Mouse (Mus musculus): ENCODE measurements at regions not wholly inside any gene's neighbourhood (a gene's known extent, or its start where the extent isn't known, plus 50 kb on each side); places are given as distances from the start of the nearest gene placed in this dataset.

- H3K27me3 ChIP-seq (ENCODE audit: insufficient read depth, low read length) = no peaks in the 10 kb centered on the region
- H3K36me3 ChIP-seq (ENCODE audit: insufficient read depth, low read length) = no peaks in the 10 kb centered on the region
- no peaks in the 10 kb centered on the region for H3K4me1 ChIP-seq (replicated peaks; ENCODE audit: insufficient read depth, low read length)
- H3K27ac ChIP-seq = no peak overlapping the region
- H3K4me3 ChIP-seq (replicated peaks; ENCODE audit: low read depth, low read length) = no peak overlapping the region
- 22% methylated on average over 4 of the region's 4 CpGs for WGBS
- TF ChIP-seq CTCF (IDR thresholded peaks at IDR 0.05; ENCODE audit: low read depth) = peak; percentile 52
- peaks cover 4% of the 10 kb centered on the region; the same call in 1 of the 2 replicates for H3K9me3 ChIP-seq (replicated peaks; ENCODE audit: low read length)
- DNase-seq (ENCODE audit: low spot score) (peak; percentile 21), ATAC-seq (replicated peaks; ENCODE audit: low FRiP score, low read depth) (no peak)
- H3K4me2 ChIP-seq (ENCODE audit: low read length) = no peak overlapping the region
- no peak overlapping the region for H3K9ac ChIP-seq (ENCODE audit: low read depth, low read length)
These were observed 412.6 kb upstream of the Sall1 start for GRCm38 (mm10) chr8:89456517-89456916.

- Histone ChIP-seq H3K4me1 (replicated peaks; ENCODE audit: insufficient read depth, low read length) (no peaks in the 10 kb centered on the region), H3K4me2 (ENCODE audit: low read length) (no peak overlapping the region), H3K9ac (ENCODE audit: low read depth, low read length) (no peak overlapping the region), H3K36me3 (ENCODE audit: insufficient read depth, low read length) (no peaks in the 10 kb centered on the region), H3K27me3 (ENCODE audit: insufficient read depth, low read length) (no peaks in the 10 kb centered on the region), H3K27ac (no peak overlapping the region), H3K4me3 (replicated peaks; ENCODE audit: low read depth, low read length) (no peak overlapping the region), H3K9me3 (replicated peaks; ENCODE audit: low read length) (peaks cover 4% of the 10 kb centered on the region; the same call in 1 of the 2 replicates)
- WGBS = 70% methylated on average over 5 of the region's 5 CpGs
- no peak for TF ChIP-seq CTCF (IDR thresholded peaks at IDR 0.05; ENCODE audit: low read depth)
- DNase-seq (ENCODE audit: low spot score) (no peak), ATAC-seq (replicated peaks; ENCODE audit: low FRiP score, low read depth) (no peak)
These were observed 411.8 kb upstream of the Sall1 start for GRCm38 (mm10) chr8:89455731-89456130.

DNA sequence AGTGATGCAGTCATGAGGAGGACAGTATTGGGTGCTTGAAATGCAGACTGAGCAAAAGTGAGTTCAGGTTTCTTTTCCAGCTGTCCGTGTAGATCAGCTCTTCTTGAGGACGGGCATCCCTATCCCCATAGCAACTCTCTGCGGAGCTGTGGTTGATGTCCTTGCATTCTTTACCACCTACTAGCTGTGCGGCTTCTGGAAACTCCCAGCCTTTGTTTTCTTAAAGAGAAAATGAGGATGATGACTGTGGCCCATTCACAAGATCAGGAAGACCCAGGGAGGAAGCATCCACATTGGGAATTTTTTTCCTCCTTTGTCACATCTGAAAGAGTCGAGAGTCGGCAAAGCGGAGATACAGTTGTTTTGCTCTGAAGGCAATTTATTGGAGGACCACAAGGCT is 410.2 kb upstream of the Sall1 start:
- 69% methylated on average over 7 of the region's 7 CpGs for WGBS
- Histone ChIP-seq H3K36me3 (ENCODE audit: insufficient read depth, low read length) (no peaks in the 10 kb centered on the region), H3K9ac (ENCODE audit: low read depth, low read length) (no peak overlapping the region), H3K27ac (no peak overlapping the region), H3K4me2 (ENCODE audit: low read length) (no peak overlapping the region), H3K4me1 (replicated peaks; ENCODE audit: insufficient read depth, low read length) (no peaks in the 10 kb centered on the region), H3K9me3 (replicated peaks; ENCODE audit: low read length) (peaks cover 4% of the 10 kb centered on the region; the same call in 1 of the 2 replicates), H3K4me3 (replicated peaks; ENCODE audit: low read depth, low read length) (no peak overlapping the region), H3K27me3 (ENCODE audit: insufficient read depth, low read length) (no peaks in the 10 kb centered on the region)
- ATAC-seq (replicated peaks; ENCODE audit: low FRiP score, low read depth) (no peak), DNase-seq (ENCODE audit: low spot score) (no peak)
- TF ChIP-seq CTCF (IDR thresholded peaks at IDR 0.05; ENCODE audit: low read depth) = no peak

DNA sequence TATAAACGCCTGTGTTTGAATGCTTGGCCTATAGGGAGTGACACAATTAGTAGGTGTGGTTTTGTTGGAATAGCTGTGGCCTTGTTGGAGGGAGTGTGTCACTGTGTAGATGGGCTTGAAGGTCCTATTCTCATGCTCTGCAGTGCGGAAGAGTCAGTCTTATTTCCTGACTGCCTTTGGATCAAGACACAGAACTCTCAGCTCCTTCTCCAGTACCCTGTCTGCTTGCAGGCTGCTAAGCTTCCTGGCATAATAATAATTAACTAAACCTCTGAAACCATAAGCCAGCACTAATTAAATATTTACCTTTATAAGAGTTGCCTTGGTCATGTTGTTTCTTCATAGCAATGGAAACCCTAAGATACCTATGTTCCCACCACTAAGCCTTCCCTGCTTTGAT is 409.8 kb upstream of the Sall1 start:
- no peak for TF ChIP-seq CTCF (IDR thresholded peaks at IDR 0.05; ENCODE audit: low read depth)
- Histone ChIP-seq H3K9ac (ENCODE audit: low read depth, low read length) (no peak overlapping the region), H3K4me2 (ENCODE audit: low read length) (no peak overlapping the region), H3K9me3 (replicated peaks; ENCODE audit: low read length) (peaks cover 4% of the 10 kb centered on the region; the same call in 1 of the 2 replicates), H3K27me3 (ENCODE audit: insufficient read depth, low read length) (no peaks in the 10 kb centered on the region), H3K4me3 (replicated peaks; ENCODE audit: low read depth, low read length) (no peak overlapping the region), H3K27ac (no peak overlapping the region), H3K4me1 (replicated peaks; ENCODE audit: insufficient read depth, low read length) (no peaks in the 10 kb centered on the region), H3K36me3 (ENCODE audit: insufficient read depth, low read length) (no peaks in the 10 kb centered on the region)
- no peak for ATAC-seq (replicated peaks; ENCODE audit: low FRiP score, low read depth)
- WGBS = 89% methylated on average over 2 of the region's 2 CpGs
- DNase-seq (ENCODE audit: low spot score) = no peak

DNA sequence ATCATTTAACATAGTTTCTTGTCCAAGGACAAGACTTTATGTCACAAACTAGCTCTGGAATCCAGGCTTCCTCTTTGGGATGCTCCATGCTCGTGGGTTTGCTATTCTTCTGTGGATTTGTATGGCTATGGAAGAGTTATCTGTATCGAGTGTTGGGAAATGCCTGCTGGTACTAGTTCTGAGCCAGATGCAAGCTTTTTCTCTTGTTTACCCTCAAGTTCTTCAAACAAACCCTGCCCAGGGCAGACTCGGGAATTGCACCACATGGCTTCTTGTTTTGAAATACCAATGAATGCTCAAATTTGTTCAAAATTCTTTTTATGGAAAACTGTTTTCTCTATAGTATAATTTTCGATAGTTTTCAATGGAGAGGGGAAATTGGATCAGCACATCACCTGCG is 400.5 kb upstream of the Sall1 start:
- no peaks in the 10 kb centered on the region for H3K36me3 ChIP-seq (ENCODE audit: insufficient read depth, low read length)
- no peak for TF ChIP-seq CTCF (IDR thresholded peaks at IDR 0.05; ENCODE audit: low read depth)
- H3K9me3 ChIP-seq (replicated peaks; ENCODE audit: low read length) = no peaks in the 10 kb centered on the region
- no peak for DNase-seq (ENCODE audit: low spot score)
- no peaks in the 10 kb centered on the region for H3K4me1 ChIP-seq (replicated peaks; ENCODE audit: insufficient read depth, low read length)
- no peak overlapping the region for H3K27ac ChIP-seq
- no peak for ATAC-seq (replicated peaks; ENCODE audit: low FRiP score, low read depth)
- no peak overlapping the region for H3K4me3 ChIP-seq (replicated peaks; ENCODE audit: low read depth, low read length)
- H3K27me3 ChIP-seq (ENCODE audit: insufficient read depth, low read length) = no peaks in the 10 kb centered on the region
- WGBS = 82% methylated on average over 5 of the region's 5 CpGs
- no peak overlapping the region for H3K9ac ChIP-seq (ENCODE audit: low read depth, low read length)
- no peak overlapping the region for H3K4me2 ChIP-seq (ENCODE audit: low read length)

GRCm38 (mm10) chr8:89439304-89439703 is 395.3 kb upstream of the Sall1 start:
- TF ChIP-seq CTCF (IDR thresholded peaks at IDR 0.05; ENCODE audit: low read depth) = no peak

GRCm38 (mm10) chr8:89426969-89427368 is 383.0 kb upstream of the Sall1 start:
- no peaks in the 10 kb centered on the region for H3K4me1 ChIP-seq (replicated peaks; ENCODE audit: insufficient read depth, low read length)
- DNase-seq (ENCODE audit: low spot score) = no peak
- WGBS = 96% methylated on average over 3 of the region's 3 CpGs

More at GRCm38 (mm10) chr8:89439304-89439703, 395.3 kb upstream of the Sall1 start:
- Histone ChIP-seq H3K27ac (no peak overlapping the region), H3K4me1 (replicated peaks; ENCODE audit: insufficient read depth, low read length) (no peaks in the 10 kb centered on the region), H3K9me3 (replicated peaks; ENCODE audit: low read length) (no peaks in the 10 kb centered on the region), H3K9ac (ENCODE audit: low read depth, low read length) (no peak overlapping the region), H3K27me3 (ENCODE audit: insufficient read depth, low read length) (no peaks in the 10 kb centered on the region), H3K4me3 (replicated peaks; ENCODE audit: low read depth, low read length) (no peak overlapping the region), H3K36me3 (ENCODE audit: insufficient read depth, low read length) (no peaks in the 10 kb centered on the region), H3K4me2 (ENCODE audit: low read length) (no peak overlapping the region)
- ATAC-seq (replicated peaks; ENCODE audit: low FRiP score, low read depth) (no peak; the same call in 1 of the 2 replicates), DNase-seq (ENCODE audit: low spot score) (peak; percentile 87)
- 31% methylated on average over 6 of the region's 6 CpGs for WGBS

More at GRCm38 (mm10) chr8:89426969-89427368, 383.0 kb upstream of the Sall1 start:
- Histone ChIP-seq H3K27ac (no peak overlapping the region), H3K4me3 (replicated peaks; ENCODE audit: low read depth, low read length) (no peak overlapping the region), H3K9ac (ENCODE audit: low read depth, low read length) (no peak overlapping the region), H3K36me3 (ENCODE audit: insufficient read depth, low read length) (no peaks in the 10 kb centered on the region), H3K4me2 (ENCODE audit: low read length) (no peak overlapping the region), H3K9me3 (replicated peaks; ENCODE audit: low read length) (no peaks in the 10 kb centered on the region), H3K27me3 (ENCODE audit: insufficient read depth, low read length) (no peaks in the 10 kb centered on the region)
- TF ChIP-seq CTCF (IDR thresholded peaks at IDR 0.05; ENCODE audit: low read depth) = no peak
- no peak for ATAC-seq (replicated peaks; ENCODE audit: low FRiP score, low read depth)

All from kidney, postnatal 0 days (tissue).